Mouse (Mus musculus) E14TG2a.4 (cell line): ENCODE results near the gene Rb1.

Source experiments
- H3K27me3 ChIP-seq: 2 replicates; pipeline ENCODE4 v1.6.1; 2014; ENCODE audit warnings: low read length, control low read depth; ENCODE audit not compliant: insufficient read depth
- H3K36me3 ChIP-seq: 2 replicates; pipeline ENCODE4 v1.6.1; 2014; ENCODE audit warnings: low read length, control low read depth; ENCODE audit not compliant: insufficient read depth
- H3K4me1 ChIP-seq: replicated peaks from 2 replicates; pipeline ENCODE4 v1.6.1; 2014; ENCODE audit warnings: low read depth, low read length, control low read depth
- H3K4me3 ChIP-seq: replicated peaks from 2 replicates; pipeline ENCODE4 v1.5.1; 2014; ENCODE audit warnings: mild to moderate bottlenecking, low read length
- H3K9me3 ChIP-seq: 2 replicates; pipeline ENCODE4 v1.6.1; 2014; ENCODE audit warnings: low read length, control low read depth
- CTCF ChIP-seq: conservative IDR thresholded peaks from 2 replicates; pipeline ENCODE4 v1.5.1; 2014; ENCODE audit warnings: low read length
- NANOG ChIP-seq: IDR thresholded peaks from 2 replicates; pipeline ENCODE4 v1.6.1; 2014; ENCODE audit warnings: borderline replicate concordance, low read length, mixed read lengths
- POU5F1 ChIP-seq: IDR thresholded peaks from 2 replicates; pipeline ENCODE4 v1.6.1; 2014; ENCODE audit warnings: low read length, borderline replicate concordance

The Rb1 gene

GRCm38 (mm10) chr14:73226849-73227248 is 98.8 kb downstream of the Rb1 start:
- H3K27me3 ChIP-seq, result no peaks in the 10 kb centered on the region
- H3K4me3 ChIP-seq, result no peak overlapping the region
- H3K36me3 ChIP-seq, result no peaks in the 10 kb centered on the region

GRCm38 (mm10) chr14:73226346-73226745 is 99.3 kb downstream of the Rb1 start:
- Histone ChIP-seq H3K4me1 (peaks cover 11% of the 10 kb centered on the region), H3K27me3 (no peaks in the 10 kb centered on the region), H3K36me3 (no peaks in the 10 kb centered on the region), H3K9me3 (no peaks in the 10 kb centered on the region), H3K4me3 (no peak overlapping the region)
- TF ChIP-seq NANOG (no peak), POU5F1 (no peak), CTCF (no peak)

More at GRCm38 (mm10) chr14:73226849-73227248, 98.8 kb downstream of the Rb1 start:
- H3K4me1 ChIP-seq, result peaks cover 16% of the 10 kb centered on the region
- H3K9me3 ChIP-seq, result no peaks in the 10 kb centered on the region
- TF ChIP-seq CTCF, result no peak
- no peak for TF ChIP-seq POU5F1
- no peak for TF ChIP-seq NANOG

- H3K4me1 ChIP-seq, result peaks cover 3% of the 10 kb centered on the region; the same call in 1 of the 2 replicates
Observed at GRCm38 (mm10) chr14:73222316-73222970, 103.2 kb downstream of the Rb1 start.

GRCm38 (mm10) chr14:73217062-73217461 is 108.6 kb downstream of the Rb1 start:
- TF ChIP-seq POU5F1 (no peak), NANOG (no peak), CTCF (no peak)
- H3K4me1 ChIP-seq, result peaks cover 3% of the 10 kb centered on the region; the same call in 1 of the 2 replicates
- H3K4me3 ChIP-seq, result no peak overlapping the region

More at GRCm38 (mm10) chr14:73222316-73222970, 103.2 kb downstream of the Rb1 start:
- Histone ChIP-seq H3K4me3 (no peak overlapping the region), H3K9me3 (no peaks in the 10 kb centered on the region), H3K27me3 (no peaks in the 10 kb centered on the region), H3K36me3 (no peaks in the 10 kb centered on the region)
- TF ChIP-seq NANOG, result no peak
- no peak for TF ChIP-seq POU5F1
- no peak for TF ChIP-seq CTCF

GRCm38 (mm10) chr14:73211477-73211876 is 114.1 kb downstream of the Rb1 start:
- Histone ChIP-seq H3K4me3 (no peak overlapping the region), H3K27me3 (no peaks in the 10 kb centered on the region), H3K36me3 (peaks cover 2% of the 10 kb centered on the region; the same call in 1 of the 2 replicates), H3K9me3 (no peaks in the 10 kb centered on the region), H3K4me1 (no peaks in the 10 kb centered on the region)
- no peak for TF ChIP-seq POU5F1
- no peak for TF ChIP-seq NANOG
- no peak for TF ChIP-seq CTCF

More at GRCm38 (mm10) chr14:73217062-73217461, 108.6 kb downstream of the Rb1 start:
- Histone ChIP-seq H3K36me3 (peaks cover 3% of the 10 kb centered on the region; the same call in 1 of the 2 replicates), H3K9me3 (no peaks in the 10 kb centered on the region), H3K27me3 (no peaks in the 10 kb centered on the region)

GRCm38 (mm10) chr14:73210196-73210595 is 115.4 kb downstream of the Rb1 start:
- no peaks in the 10 kb centered on the region for H3K4me1 ChIP-seq
- no peak overlapping the region for H3K4me3 ChIP-seq
- H3K36me3 ChIP-seq, result no peaks in the 10 kb centered on the region
- TF ChIP-seq NANOG (no peak), CTCF (no peak), POU5F1 (no peak)
- no peaks in the 10 kb centered on the region for H3K9me3 ChIP-seq
- H3K27me3 ChIP-seq, result no peaks in the 10 kb centered on the region

- H3K4me1 ChIP-seq, result no peaks in the 10 kb centered on the region
- H3K4me3 ChIP-seq, result no peak overlapping the region
- H3K27me3 ChIP-seq, result no peaks in the 10 kb centered on the region
- no peaks in the 10 kb centered on the region for H3K9me3 ChIP-seq
- no peaks in the 10 kb centered on the region for H3K36me3 ChIP-seq
- TF ChIP-seq CTCF, result no peak
- TF ChIP-seq POU5F1, result no peak
- TF ChIP-seq NANOG, result no peak
Observed at GRCm38 (mm10) chr14:73209262-73209661, 116.4 kb downstream of the Rb1 start.

GRCm38 (mm10) chr14:73204016-73204415 is 121.6 kb downstream of the Rb1 start:
- H3K4me3 ChIP-seq, result no peak overlapping the region
- H3K36me3 ChIP-seq, result peaks cover under 1% of the 10 kb centered on the region; the same call in 1 of the 2 replicates
- TF ChIP-seq CTCF (no peak), NANOG (no peak), POU5F1 (no peak)
- H3K9me3 ChIP-seq, result no peaks in the 10 kb centered on the region
- no peaks in the 10 kb centered on the region for H3K4me1 ChIP-seq
- no peaks in the 10 kb centered on the region for H3K27me3 ChIP-seq
